Mouse (Mus musculus) lung, postnatal 0 days (tissue): ENCODE data around the gene Dnah7c. TPM values are rescaled to one million over a fixed set of nuclear protein-coding genes. Genes with fewer than 3 reads are reported as not detected.

ENCODE experiments used
- ATAC-seq: fragments of 200-750 bp; cut with Nextera tagmentation; 2 replicates; pipeline ENCODE4 v1.8.0; 2017; ENCODE audit warnings: moderate library complexity
- DNase-seq: peaks from one replicate; pipeline ENCODE4 v3.0.0-alpha.2; 2016; ENCODE audit warnings: low spot score
- H3K27ac ChIP-seq: fragments of 300-500 bp; sonication (generic); 2 replicates; pipeline ENCODE4 v1.5.1; 2014; ENCODE audit warnings: antibody characterized with exemption, mild to moderate bottlenecking, low read length, mixed read lengths
- H3K27me3 ChIP-seq: fragments of 300-500 bp; sonication (generic); replicated peaks from 2 replicates; pipeline ENCODE4 v1.6.1; 2014; ENCODE audit warnings: low read length, mixed read lengths; ENCODE audit not compliant: insufficient read depth
- H3K36me3 ChIP-seq: fragments of 300-500 bp; sonication (generic); 2 replicates; pipeline ENCODE4 v1.6.1; 2014; ENCODE audit warnings: low read length, mixed read lengths; ENCODE audit not compliant: insufficient read depth
- H3K4me1 ChIP-seq: fragments of 300-500 bp; sonication (generic); 2 replicates; pipeline ENCODE4 v1.6.1; 2014; ENCODE audit warnings: antibody characterized with exemption, low read depth, low read length, mixed read lengths; ENCODE audit not compliant: insufficient read depth
- H3K4me2 ChIP-seq: fragments of 300-500 bp; sonication (generic); replicated peaks from 2 replicates; pipeline ENCODE4 v1.6.1; 2014; ENCODE audit warnings: low read depth, mild to moderate bottlenecking, low read length, moderate library complexity, mixed read lengths
- H3K4me3 ChIP-seq: fragments of 300-500 bp; sonication (generic); 2 replicates; pipeline ENCODE4 v1.5.1; 2014; ENCODE audit warnings: low read depth, low read length
- H3K9ac ChIP-seq: fragments of 300-500 bp; sonication (generic); replicated peaks from 2 replicates; pipeline ENCODE4 v1.6.1; 2014; ENCODE audit warnings: low read depth, mild to moderate bottlenecking
- H3K9me3 ChIP-seq: fragments of 300-500 bp; sonication (generic); 2 replicates; pipeline ENCODE4 v1.6.1; 2016; ENCODE audit warnings: low read length, mixed read lengths
- CTCF ChIP-seq: IDR thresholded peaks from 2 replicates; pipeline ENCODE4 v1.5.1; 2016; ENCODE audit warnings: antibody characterized with exemption, mild to moderate bottlenecking
- EP300 ChIP-seq: IDR thresholded peaks from 2 replicates; pipeline ENCODE4 v1.6.1; 2016; ENCODE audit warnings: antibody characterized with exemption, mild to moderate bottlenecking, control low read depth
- WGBS: fragments of 180-500 bp; shearing (Covaris S2); extraction: QIAGEN DNeasy Blood & Tissue Kit; methylation state at CpG from one replicate; pipeline ENCODE4 v1.1.7; 2014; 5-methylcytosine and 5-hydroxymethylcytosine counted together
- polyA plus RNA-seq: library from polyadenylated mRNA; unstranded; fragments of >200 nt; fragmentation: Nextera tagmentation; extraction: Ambion mirVana; gene quantifications from 2 replicates; pipeline ENCODE4 v1.2.1, GENCODE M21; 2015

Gene Dnah7c
- polyA plus RNA-seq, 1 experiment from 2014 or later = 0.23 TPM

DNA sequence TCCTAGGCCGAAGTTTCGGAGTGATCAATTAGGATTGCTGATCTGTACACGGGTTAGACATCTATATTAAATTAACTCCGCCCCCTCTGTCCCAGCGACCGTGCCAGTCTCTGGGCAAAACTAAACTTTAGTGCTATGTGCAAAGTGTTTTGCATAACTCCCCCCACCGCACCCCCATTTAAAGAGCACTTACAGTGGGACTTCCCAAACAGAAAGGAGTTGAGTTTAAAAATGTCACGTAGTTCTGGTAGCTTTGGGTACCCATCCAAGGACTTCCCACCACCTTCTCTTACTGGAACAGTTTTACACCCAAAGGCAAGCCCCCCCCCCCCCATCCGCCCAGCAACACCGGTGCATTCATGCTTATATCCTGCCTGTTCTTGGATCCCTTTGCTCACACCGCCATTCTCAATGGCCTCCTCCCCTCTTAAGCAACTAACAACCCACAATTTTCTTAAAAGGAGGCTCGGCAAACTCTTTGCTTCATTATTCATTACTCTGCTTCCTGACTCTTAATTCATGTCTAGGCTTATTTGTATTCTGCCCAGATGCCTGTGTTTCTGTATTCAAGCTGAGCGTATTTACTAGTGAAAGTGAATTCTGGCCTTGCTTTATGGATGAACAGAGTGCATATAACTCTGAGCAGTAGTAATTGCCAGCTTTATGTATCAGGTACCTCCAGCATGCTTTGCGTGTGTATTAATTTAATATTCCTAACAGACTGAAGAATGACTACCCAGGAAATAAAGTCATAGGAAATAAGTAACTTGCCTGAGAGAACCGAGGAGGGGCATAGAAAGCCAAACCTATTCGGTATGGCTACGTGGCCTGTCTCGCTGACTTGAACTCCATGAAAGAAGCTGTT, 428.9 kb downstream of the Dnah7c start:
- Histone ChIP-seq H3K9me3 (no peaks in the 10 kb centered on the region), H3K27me3 (no peaks in the 10 kb centered on the region), H3K9ac (peak overlapping the region; percentile 60), H3K4me2 (peak overlapping the region; percentile 56), H3K4me3 (peak overlapping the region; percentile 98), H3K27ac (peak overlapping the region; percentile 100), H3K4me1 (peaks cover 9% of the 10 kb centered on the region; the same call in 1 of the 2 replicates), H3K36me3 (no peaks in the 10 kb centered on the region)
- WGBS = 23% methylated on average over 18 of the region's 18 CpGs
- no peak for TF ChIP-seq CTCF
- peak; percentile 8; the same call in 1 of the 2 replicates for TF ChIP-seq EP300
- peak; percentile 67 for ATAC-seq
- DNase-seq = peak; percentile 96

GRCm38 (mm10) chr1:46856498-46856897, 431.1 kb downstream of the Dnah7c start:
- DNase-seq (peak; percentile 58), ATAC-seq (no peak)
- no peak overlapping the region for H3K4me2 ChIP-seq
- H3K36me3 ChIP-seq = no peaks in the 10 kb centered on the region
- peaks cover 9% of the 10 kb centered on the region; the same call in 1 of the 2 replicates for H3K4me1 ChIP-seq
- H3K27ac ChIP-seq = no peak overlapping the region
- WGBS = 48% methylated on average over 4 of the region's 4 CpGs
- no peaks in the 10 kb centered on the region for H3K9me3 ChIP-seq
- TF ChIP-seq CTCF (peak; percentile 47), EP300 (peak; percentile 62)
- H3K27me3 ChIP-seq = no peaks in the 10 kb centered on the region
- no peak overlapping the region for H3K9ac ChIP-seq
- H3K4me3 ChIP-seq = no peak overlapping the region
